Mouse (Mus musculus) adrenal gland, postnatal 4 days (tissue): ENCODE data around the gene Ubqln1. TPM values are rescaled to one million over a fixed set of nuclear protein-coding genes. Genes with fewer than 3 reads are reported as not detected.

Source experiments
- DNase-seq, 2 experiments: peaks; one replicate each; pipeline ENCODE4 v3.0.0; 2021 to 2022; ENCODE audit warnings: low spot score in 2 of 2, mixed read lengths in 2 of 2
- long read RNA-seq, 2 experiments: library from polyadenylated mRNA; stranded (forward); transcript quantifications; one replicate each; pipeline ENCODE4 v2.0.0; 2021
- total RNA-seq, 2 experiments: library from RNA; stranded (reverse); gene quantifications; 2 replicates each; pipeline ENCODE4 v1.2.3; 2021

Ubqln1 gene
- 10 to 100 TPM; 91.1 to 93.4 TPM for total RNA-seq
- long read RNA-seq, experiment 1, transcript Ubqln1-201 (11 exons, 3,686 nt), result major isoform, 21 of 54 reads
- long read RNA-seq, experiment 1, transcript Ubqln1-202 (10 exons, 3,561 nt), result major isoform, 21 of 54 reads
- long read RNA-seq, experiment 1, partial matches to known transcripts, result 6 of 54 reads
- long read RNA-seq, experiment 1, other reads (novel, unspliced or antisense), result 6 of 54 reads
- long read RNA-seq, experiment 2, transcript Ubqln1-202 (10 exons, 3,561 nt), result major isoform, 47 of 107 reads
- long read RNA-seq, experiment 2, transcript Ubqln1-201 (11 exons, 3,686 nt), result minor isoform, 38 of 107 reads
- long read RNA-seq, experiment 2, partial matches to known transcripts, result 9 of 107 reads
- long read RNA-seq, experiment 2, other reads (novel, unspliced or antisense), result 13 of 107 reads

- DNase-seq, result peak; percentile 65 to 79
Measured at GRCm38 (mm10) chr13:58215592-58216341, at the start of gene Ubqln1. Gene Ubqln1 (minus strand): TSS chr13:58215653.

- DNase-seq, result no peak
Measured at GRCm38 (mm10) chr13:58263546-58263945, 48.1 kb upstream of the Ubqln1 start.

GRCm38 (mm10) chr13:58261674-58262073 lies 46.2 kb upstream of the Ubqln1 start:
- DNase-seq, result no peak

GRCm38 (mm10) chr13:58253268-58253667 lies 37.8 kb upstream of the Ubqln1 start:
- no peak for DNase-seq

GRCm38 (mm10) chr13:58248957-58249356 lies 33.5 kb upstream of the Ubqln1 start:
- no peak for DNase-seq

GRCm38 (mm10) chr13:58236536-58236935 lies 21.1 kb upstream of the Ubqln1 start:
- DNase-seq, result no peak

GRCm38 (mm10) chr13:58232611-58233010 lies 17.2 kb upstream of the Ubqln1 start:
- no peak for DNase-seq

GRCm38 (mm10) chr13:58232070-58232469 lies 16.6 kb upstream of the Ubqln1 start:
- no peak for DNase-seq

GRCm38 (mm10) chr13:58228624-58229023 lies 13.2 kb upstream of the Ubqln1 start:
- DNase-seq, result no peak

- DNase-seq, result no peak
Measured at GRCm38 (mm10) chr13:58225694-58226093, 10.2 kb upstream of the Ubqln1 start.

GRCm38 (mm10) chr13:58220206-58220605 lies 4.8 kb upstream of the Ubqln1 start:
- no peak for DNase-seq

- no peak for DNase-seq
Measured at GRCm38 (mm10) chr13:58217536-58217935, 2.1 kb upstream of the Ubqln1 start.

GRCm38 (mm10) chr13:58216395-58216794 lies 942 bp upstream of the Ubqln1 start:
- no peak for DNase-seq

GRCm38 (mm10) chr13:58215253-58215591 lies 231 bp downstream of the Ubqln1 start:
- DNase-seq, result no peak

- DNase-seq, result peak in 1 of 2 experiments; percentile 3
Measured at GRCm38 (mm10) chr13:58214346-58215252, 854 bp downstream of the Ubqln1 start.

- DNase-seq, result no peak
Measured at GRCm38 (mm10) chr13:58213801-58214200, 1.7 kb downstream of the Ubqln1 start.

- DNase-seq, result no peak
Measured at GRCm38 (mm10) chr13:58212530-58212929, 2.9 kb downstream of the Ubqln1 start.

- no peak for DNase-seq
Measured at GRCm38 (mm10) chr13:58210441-58210840, 5.0 kb downstream of the Ubqln1 start.

GRCm38 (mm10) chr13:58206084-58206483 lies 9.4 kb downstream of the Ubqln1 start:
- no peak for DNase-seq

GRCm38 (mm10) chr13:58204986-58205385 lies 10.5 kb downstream of the Ubqln1 start:
- no peak for DNase-seq

- DNase-seq, result no peak
Measured at GRCm38 (mm10) chr13:58204202-58204601, 11.3 kb downstream of the Ubqln1 start.
